In genomic region chr9:76455703-76456102, GRCm38 (mm10) we compare ENCODE assay signal across 17 mouse cellular contexts.
DNase-seq lines count a peak whose midpoint lies in the region.
"Had no signal": no experiment of that assay in that cellular context is flagged by ENCODE, and none has a peak within 500 bp of the region (broad histone marks: within the 10 kb centered on the region; RNA-seq: fewer than 3 reads in every experiment).

No protein-coding gene starts in this region.

- DNase-seq in frontal cortex, postnatal 36 days (ENCODE audit: low spot score in 2 of 2): peak; percentile 1 to 9
- no peak for DNase-seq in frontal cortex, postnatal 14 days (ENCODE audit: low spot score in 2 of 2)
- peak; percentile 16 for DNase-seq in right cerebral cortex, adult 18-20 months
- DNase-seq in right cerebral cortex, postnatal 36 days (ENCODE audit: low spot score in 2 of 2): no peak
- DNase-seq in brain, adult 2 months (ENCODE audit: low read depth, low spot score): peak; percentile 50
- DNase-seq in urinary bladder, postnatal 4 days (ENCODE audit: low spot score in 2 of 2): no peak
- DNase-seq: adrenal gland, postnatal 10 days; B cell, adult 2 months; cerebellum, adult 11-12 months; cerebellum, adult 8-10 months; cerebellum, postnatal 10 days; cerebellum, postnatal 36 days; embryo, embryonic 11 days; gastrocnemius, postnatal 10 days; gastrocnemius, postnatal 36 days; heart, adult 2 months; heart, postnatal 36 days had no signal

Comparison
In these comparisons a context has a peak if more than half of its experiments do, and no peak if none do; other contexts are left out.
1. DNase-seq: peak in frontal cortex, postnatal 36 days (2 of 2), right cerebral cortex, adult 18-20 months (single experiment) and brain, adult 2 months (single experiment); none in frontal cortex, postnatal 14 days (0 of 2), right cerebral cortex, postnatal 36 days (0 of 2) and urinary bladder, postnatal 4 days (0 of 2).